Mouse (Mus musculus) kidney, postnatal 36 days (tissue): ENCODE measurements at regions not wholly inside any gene's neighbourhood (a gene's known extent, or its start where the extent isn't known, plus 50 kb on each side); places are given as distances from the start of the nearest gene placed in this dataset.

Experiments
- DNase-seq, 2 experiments: peaks; one replicate each; pipeline ENCODE4 v3.0.0; 2021 to 2022; ENCODE audit warnings: mixed read lengths in 2 of 2

DNA sequence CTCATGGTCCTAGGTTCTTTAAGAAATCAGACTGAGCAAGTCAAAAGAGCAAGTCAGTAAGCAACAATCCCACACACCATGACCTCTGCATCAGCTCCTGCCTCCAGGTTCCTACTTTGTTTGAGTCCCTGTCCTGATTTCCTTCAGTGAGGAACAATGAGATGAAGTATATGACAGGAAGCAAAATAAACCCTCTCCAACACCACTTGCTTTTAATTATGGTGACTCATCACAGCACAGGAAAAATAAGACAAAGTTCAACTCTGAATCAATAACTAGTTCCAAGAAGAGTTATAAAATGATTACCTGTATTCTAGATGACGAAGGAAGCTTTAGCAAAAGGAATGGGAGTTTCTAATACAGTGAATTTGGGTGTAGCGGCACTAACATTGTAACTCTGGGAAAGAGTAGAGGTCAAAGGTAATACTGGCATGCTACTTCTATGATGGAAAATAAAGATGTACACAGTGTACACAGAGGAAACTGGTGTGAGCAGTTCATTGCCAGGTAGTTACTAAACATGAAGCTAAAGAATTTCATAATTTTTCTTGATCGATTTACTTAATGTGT lies 248.2 kb upstream of the Atp2b1 start:
- DNase-seq, result no peak

DNA sequence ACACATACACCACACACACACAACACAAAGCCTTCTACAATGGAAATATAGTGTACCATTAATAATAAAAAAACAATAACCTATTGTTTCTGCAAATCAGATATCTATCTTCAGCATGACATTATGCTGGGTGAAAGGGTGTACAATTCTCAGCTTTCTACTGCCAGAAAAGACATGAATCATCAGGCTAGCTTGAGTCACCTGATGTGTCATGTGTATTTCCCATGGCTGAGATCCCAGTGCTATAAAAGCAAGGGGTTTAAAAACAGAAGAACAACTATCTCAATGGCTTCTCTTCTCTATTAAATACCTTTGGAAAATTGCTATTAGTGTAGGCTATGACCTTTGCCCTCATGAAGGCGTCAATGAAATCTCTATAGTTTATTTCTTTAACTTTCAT lies 246.5 kb upstream of the Atp2b1 start:
- no peak for DNase-seq

DNA sequence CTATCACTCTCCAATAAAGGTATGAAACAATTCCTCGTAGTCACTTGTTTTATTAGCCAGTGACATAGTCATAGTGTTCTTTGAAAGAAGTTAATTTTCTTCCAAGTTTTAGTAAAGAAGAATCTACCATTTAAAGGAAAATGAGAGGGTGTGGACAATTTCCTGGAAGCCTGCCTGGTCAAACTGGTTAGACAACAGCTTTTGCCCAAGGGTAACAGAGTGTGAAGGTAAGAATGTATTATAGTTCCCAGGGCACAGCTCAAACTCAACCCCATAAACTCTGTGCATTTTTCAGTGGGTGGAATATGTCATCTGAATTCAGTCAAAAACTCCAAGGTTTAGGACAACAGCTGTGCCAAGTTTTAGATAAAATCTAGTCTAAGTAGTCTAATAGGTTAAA lies 240.1 kb upstream of the Atp2b1 start:
- DNase-seq, result peak; percentile 72 to 76

DNA sequence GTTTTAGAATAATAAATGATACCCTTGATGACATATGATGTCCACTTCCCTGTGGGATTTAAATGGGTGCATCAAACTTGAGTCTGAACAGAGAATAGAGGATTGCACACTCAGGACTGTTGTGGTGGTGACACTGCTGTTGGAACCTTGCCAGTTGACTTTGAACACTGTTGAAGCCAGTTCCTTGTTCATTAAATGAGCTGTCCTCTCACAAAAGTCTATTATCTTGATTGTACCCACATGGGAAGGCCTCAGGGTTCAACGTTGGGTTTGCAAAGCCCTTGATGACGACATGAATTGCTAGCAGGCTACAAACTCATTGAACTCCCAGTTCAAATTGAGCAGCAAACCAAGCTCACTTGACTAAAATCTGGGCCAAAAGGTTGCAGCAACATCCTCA lies 237.3 kb upstream of the Atp2b1 start:
- peak in 1 of 2 experiments; percentile 19 for DNase-seq

DNA sequence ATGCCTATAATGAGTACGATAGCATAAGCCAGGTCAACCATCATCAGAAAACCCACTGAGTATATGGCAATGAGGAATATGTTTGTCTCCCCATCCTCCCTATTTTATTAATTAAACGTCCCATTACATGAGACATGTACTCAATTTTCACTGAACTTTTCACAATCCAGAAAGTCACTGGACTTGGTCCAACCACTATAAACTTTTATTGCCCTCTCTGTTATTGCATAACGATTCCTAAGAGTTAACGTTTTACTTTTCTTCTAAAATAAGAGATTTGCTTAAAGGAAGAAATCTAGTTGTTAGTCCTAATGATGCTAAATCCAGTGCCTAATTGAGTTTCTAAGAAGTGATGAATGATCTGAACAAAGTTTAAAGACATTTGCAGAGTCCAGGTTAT lies 236.0 kb upstream of the Atp2b1 start:
- DNase-seq, result peak in 1 of 2 experiments; percentile 57

DNA sequence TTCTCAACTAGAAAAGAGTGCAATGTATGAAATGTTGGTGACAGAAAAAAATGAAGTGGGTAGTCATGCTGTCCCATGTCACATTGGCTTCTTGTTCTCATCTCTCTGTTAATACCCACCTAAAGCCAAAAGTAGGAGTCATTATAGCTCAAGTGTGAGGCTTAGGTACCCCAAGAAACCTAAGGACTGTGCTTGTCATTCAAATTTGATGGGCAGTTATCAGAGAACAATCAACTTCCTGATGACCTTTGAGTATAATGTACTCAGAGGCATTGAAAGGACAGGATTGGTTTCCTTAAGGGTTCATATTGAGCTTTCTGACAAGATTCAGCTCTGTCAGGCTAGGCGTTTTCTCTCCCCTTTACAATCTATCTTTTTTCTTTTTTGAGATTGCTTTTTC lies 231.8 kb upstream of the Atp2b1 start:
- no peak for DNase-seq

DNA sequence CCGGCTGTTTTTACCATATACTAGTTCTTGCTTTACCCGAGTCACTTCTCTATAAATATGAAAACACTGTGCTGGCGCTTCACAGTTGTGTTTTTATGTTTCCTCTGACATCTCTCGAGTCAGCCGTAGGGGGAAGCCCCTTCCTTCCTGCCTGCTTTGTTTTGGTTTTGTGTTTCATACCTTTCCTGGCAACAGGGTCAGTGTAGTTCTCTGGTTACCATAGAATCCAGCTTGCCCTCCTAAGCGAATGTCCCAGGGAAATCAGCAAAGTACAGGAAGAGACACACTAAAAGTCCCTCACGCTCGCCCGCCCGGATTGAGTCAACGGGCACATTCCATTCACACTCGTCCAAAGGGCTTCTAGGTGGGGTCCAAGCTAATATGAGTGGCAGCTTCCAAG lies 230.0 kb upstream of the Atp2b1 start:
- DNase-seq, result peak; percentile 59 to 61

DNA sequence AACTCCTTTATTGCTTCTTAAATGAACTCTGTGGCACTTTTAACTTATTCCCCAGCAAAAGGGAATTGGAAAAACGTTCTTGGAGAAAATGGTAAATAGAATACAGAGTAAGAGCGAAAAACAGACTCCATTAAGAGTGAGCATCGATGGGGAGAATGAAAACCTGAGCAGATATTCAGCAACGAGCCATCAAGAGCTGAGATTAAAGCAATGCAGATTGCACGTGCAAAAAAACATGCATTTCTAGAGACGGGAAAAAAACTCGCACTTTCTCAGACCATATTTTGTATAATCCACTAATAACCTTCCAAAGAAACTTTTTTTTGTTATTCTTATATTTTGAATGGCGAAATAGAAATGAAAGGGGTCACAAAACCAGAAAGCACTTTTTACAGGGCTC lies 229.5 kb upstream of the Atp2b1 start:
- DNase-seq, result no peak

DNA sequence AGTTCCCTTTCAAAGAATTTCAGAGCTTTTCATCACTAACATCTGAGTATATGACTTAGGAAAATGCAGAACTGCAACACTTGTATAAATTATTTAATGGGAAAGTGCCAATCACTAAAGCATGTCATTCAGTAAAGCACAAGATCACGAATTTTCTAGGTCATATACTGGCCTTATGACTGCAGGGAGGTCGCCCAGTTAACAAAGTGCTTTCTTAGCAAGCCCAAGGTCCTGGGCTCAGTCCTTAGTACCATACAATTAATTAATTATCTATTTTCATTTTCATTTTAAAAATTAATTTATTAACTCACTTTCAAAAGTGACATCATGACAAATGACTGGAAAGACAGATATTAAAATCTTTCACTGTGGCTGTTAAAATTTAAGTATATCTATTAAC lies 228.5 kb upstream of the Atp2b1 start:
- no peak for DNase-seq

DNA sequence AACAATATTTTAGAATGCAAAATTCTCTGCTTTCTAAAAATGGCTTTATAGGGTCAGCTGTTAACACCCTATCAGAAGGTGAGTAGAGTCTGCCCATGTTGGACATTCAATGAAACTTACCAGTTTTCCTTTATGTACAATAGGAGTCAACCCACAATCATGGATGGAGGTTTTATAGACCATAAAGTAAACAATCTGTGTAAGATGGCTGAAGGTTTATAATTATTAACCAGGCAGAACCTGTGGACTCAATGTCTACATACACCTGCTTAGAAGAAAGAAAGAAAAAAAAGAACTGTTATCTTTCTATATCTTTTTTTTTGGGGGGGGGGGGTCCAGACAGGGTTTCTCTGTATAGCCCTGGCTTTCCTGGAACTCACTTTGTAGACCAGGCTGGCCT lies 227.8 kb upstream of the Atp2b1 start:
- DNase-seq, result no peak

DNA sequence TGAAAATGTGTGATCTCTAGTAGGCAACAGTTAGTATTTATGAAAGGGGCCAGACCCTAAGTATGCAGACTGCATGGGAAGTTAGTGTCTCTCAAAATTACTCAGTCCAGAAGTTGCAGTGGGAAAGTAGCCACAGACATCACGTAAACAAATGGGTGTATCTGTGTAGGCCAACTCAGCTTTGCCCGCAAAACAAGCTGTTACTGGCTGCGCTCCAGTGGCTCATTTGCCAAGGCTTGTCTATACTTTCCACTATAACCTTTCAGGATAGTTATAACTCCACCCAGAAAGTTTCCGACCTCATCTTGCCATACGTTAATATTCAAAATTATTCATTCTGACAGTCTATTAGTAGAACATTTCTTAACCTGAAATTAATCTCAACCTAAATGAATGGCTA lies 222.4 kb upstream of the Atp2b1 start:
- DNase-seq, result no peak

DNA sequence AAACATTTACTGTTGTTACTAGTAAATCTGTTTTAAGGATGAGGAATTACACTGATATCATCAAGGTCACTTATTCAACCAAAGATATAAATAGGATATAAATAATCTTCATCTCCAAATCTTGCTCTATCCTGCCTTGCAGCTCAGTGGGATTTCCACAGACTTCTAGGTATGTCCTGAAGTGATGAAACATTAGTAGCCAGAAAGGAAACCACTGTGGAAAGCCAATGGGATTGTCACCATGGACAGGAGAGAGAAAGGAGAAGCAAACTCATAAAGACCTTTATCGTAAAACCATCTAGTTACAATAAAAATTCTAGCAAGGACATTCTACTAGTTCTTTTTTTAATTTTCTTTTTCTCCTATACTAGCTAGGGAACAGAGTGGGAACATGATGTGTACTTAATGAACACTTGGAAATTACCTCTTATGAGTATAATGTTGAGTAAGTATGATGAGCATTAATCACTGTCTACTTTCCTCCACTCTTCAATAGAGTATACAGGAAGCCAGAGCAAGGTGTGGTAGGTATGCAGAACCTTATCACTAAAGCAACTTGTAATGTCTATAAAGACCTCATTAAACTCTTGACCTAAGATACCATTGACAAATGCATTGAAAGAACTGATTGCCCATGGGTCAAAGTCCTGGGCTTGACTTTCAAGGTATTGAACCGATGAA lies 219.4 kb upstream of the Atp2b1 start:
- DNase-seq, result no peak

DNA sequence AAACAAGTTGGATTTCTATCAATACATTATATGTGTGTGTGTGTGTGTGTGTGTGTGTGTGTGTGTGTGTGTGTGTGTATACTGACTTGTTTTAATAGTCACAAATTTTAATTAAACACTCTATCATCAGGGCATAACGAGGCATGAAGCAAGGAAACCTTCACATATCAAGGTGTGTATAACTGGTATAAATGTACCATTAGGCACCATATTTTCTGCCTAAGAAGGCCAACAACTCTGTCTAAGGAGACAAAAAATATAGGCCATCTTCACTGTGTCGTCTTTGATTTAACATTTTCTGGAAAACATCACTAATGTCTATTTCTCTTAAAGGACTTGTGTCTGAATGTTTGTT lies 218.9 kb upstream of the Atp2b1 start:
- no peak for DNase-seq

DNA sequence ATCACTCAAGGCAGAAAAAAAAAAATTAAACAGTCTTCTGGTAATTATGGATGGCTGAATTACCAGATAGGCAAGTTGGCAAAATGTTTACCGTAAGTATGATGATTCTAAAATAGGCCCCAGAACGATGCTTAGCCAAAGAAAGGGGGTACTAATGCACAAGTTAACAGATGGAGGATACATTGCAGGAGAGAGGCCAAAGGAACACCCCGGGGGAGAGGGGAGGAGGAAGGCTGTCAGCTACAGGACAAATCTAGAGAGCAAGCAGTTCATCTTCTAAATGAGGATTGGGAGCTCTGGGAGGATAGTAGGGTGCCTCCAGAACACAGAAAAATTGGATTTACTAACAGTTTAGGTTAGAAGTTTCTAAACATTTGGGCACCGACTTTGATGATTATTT lies 216.3 kb upstream of the Atp2b1 start:
- DNase-seq, result no peak

DNA sequence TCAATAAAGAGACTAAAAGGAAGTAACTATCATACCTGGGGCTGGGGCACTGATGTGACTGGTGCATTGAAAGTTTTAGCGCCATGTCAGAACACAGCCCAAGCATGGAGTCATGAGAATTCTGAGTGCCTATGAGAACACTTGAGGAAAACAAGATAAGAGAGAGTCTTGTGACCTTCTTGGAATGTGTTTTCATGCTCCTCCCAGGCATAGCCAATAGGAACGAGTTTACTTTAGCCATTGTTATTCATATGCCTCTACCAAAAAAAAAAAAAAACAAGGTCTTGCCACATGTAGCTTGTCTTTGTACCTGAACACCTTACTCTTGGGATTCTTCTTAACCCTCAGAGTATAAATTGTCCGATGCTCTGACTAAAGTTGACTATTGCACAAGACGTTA lies 214.6 kb upstream of the Atp2b1 start:
- DNase-seq, result no peak

DNA sequence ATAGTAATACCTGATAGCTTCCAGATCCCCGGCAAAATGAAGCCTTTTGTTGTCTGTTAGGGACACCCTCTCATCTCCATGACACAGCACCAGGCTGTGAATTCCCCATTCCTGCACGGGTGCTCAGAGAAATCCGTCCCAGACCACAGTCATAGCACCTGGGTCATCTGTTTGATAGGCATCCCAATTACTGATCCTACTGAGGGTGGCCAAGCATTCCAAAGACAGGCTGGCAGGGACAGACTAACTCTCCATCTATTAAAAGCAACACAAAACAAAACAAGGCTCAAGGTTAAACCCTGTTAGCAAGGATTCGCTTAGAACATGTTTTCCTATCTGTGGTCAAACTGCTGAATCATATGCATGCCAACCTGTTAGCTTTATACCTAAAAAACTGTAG lies 213.8 kb upstream of the Atp2b1 start:
- DNase-seq, result no peak

DNA sequence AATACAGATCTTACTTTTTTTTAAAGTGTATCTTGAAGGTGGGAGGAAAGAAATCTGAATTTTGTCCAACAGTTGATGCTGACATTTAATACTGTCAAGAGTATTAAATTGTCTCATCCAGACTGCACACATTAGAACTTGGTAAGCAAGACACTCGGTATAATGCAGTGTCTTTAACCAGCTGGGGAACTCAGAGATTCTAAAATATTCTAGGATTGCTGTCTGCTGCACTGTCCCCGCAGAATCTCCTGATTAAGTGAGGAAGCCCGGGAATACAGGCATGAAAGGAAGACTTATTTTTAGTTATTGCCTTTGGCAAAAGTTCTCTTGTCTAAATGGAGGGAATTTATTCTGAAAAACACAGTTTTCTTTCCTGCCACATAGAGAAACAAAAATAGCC lies 212.9 kb upstream of the Atp2b1 start:
- DNase-seq, result no peak

DNA sequence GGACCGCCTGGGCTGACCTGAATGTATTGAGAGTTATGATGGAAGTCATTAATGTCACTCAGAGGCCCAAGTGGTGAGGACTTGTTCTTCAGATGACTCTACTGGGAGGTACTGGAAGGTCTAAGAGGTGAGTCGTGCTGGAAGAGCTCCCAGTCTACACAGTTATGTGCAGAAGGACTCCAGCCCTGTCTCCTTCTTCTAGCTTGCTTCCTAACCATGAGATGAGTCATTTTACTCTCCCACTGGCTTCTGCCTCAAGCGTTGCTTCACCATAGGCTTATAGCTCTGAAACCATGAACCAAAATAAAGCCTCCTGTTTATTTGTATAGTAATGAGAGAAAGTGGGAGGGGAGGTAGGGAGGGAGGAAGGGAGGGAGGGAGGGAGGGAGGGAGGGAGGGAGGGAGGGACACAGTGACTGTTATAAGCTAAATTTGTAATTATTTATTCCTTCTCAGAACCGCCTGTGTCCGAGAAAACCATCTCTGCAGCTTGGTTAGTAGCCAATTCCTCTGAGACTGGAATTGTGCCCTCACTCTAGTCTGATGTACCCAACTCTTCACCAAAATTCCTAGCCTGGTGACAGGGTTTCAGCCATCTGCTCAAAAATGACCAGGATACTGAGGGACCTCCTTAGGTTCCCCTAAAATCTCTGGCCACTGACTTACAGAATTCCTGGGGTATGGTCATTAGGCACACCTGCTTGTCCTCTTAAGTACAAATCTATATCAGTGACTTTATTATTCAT lies 211.6 kb upstream of the Atp2b1 start:
- DNase-seq, result no peak

DNA sequence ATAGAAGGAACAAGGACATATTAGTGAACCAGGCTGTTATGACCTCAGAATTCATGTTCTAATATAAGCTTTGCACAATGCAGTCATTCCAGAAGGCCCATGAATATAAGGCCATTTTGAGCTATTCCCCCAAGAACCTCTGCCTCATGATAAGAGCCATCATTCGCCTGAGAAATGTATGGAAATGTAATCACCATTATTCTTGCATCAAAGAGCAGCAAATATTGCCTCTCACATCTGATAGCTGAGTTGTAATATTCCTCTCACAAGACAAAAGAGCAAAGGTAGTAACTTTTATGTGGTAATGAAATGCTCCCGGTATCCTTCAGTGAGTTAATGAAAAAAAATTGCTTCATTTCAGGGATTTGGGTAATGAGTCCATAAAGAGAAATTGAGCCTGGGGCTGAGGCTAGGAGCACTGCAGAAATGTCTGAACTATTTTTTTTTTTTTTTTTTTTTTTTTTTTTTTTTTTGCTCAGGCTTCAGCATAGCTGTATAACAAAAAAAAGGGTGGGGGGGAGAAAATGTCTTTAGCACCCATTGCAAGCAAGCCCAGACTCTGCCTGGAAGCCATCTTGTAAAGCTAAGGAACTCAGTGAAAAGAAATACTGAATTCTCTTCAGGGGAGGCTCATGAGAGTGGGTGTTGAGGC lies 210.4 kb upstream of the Atp2b1 start:
- DNase-seq, result no peak

DNA sequence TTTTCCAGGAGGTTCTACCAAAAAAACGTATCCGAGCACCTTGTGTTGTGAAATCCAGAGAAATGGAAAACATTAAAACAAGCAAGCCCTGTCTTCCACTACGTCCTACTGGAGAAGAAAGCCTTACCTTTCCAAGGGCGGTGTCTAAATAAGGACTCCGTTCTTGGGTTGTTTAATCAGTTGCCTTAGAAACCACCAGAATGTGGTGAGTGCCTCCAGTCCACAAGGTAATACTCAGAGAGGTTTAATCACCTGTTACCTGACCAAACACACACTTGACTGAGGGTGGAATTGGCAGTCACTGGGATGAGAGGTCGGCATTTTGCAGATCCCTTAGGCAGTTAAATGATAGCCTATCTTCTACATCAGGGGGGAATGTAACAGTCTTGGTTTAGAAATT lies 209.6 kb upstream of the Atp2b1 start:
- DNase-seq, result no peak

DNA sequence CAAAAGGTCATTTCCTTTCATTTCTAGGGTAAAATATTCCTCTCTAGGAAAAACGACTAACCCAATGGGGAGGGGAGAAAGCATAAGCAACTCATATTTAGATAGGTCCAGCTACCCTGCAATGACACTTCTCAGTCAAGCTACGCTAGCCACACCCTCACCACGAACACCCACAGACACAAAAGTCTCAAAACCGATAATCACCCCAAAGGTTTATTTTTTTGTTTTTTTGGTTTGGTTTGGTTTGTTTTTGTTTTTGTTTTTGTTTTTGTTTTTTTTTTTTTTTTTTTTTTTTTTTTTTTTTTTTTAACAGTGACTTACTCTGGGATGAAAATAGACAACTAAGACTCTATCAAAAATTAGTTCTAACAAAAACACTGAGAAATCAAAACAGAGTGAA lies 196.3 kb upstream of the Atp2b1 start:
- DNase-seq, result no peak

DNA sequence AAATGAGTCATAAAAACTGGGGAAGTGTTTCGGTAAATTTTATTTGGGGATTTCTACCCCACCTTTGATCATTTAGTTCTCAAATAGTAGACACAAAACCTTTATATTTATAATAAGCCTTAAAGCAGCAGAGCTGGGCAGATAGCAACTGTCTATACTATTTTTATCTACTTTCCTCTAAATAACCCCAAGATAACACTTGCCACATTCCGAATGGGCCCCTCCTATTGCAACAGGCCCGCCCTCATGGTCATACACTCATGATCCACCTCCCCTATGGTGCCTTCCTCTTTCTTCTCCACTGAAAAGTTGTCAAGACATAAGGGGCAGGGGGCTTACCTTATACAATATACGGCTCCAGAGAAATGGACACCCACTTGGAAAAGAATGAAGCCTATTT lies 195.5 kb upstream of the Atp2b1 start:
- no peak for DNase-seq

DNA sequence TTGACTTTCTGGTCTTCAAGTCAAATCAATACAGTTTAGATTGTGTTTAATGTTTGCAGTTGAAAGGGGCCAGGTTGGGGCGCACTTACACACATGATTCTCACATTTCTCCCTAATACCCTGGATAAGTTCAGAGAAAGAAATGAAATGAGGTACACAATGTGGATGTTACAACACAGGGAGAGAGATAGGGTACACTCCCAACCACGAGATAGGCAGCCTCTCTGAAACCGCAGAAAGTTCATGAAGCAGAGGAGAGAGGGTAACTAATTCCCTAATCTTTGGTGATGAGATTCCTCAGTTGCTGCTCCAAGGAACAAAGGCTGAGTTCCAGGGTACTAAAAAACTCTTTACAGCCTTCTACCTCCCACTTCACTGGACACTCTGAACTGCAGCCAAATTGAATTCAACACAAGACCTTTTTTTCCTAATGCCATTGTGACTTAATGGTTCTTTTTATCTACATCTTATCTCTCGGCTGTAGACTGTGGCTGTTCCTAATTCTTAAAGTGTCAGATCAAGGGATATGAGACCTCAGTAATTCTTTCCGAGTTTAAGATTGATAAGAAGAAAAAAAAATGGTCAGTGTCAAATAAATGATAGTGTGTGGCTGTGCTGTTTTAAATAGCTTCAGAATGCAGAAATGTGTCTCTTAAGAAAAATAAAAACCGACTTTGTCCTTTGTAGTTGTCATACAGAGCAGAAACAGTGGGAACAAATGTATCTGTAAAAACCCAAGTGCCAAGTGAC lies 193.8 kb upstream of the Atp2b1 start:
- DNase-seq, result no peak
